Mouse (Mus musculus) thymus, postnatal 14 days (tissue): ENCODE measurements around the gene H6pd.

Experiments used
- DNase-seq: peaks from one replicate; pipeline ENCODE4 v3.0.0; 2021

The H6pd gene

GRCm38 (mm10) chr4:149998786-149999509 lies 9.9 kb downstream of the H6pd start:
- no peak for DNase-seq

- no peak for DNase-seq
Observed at GRCm38 (mm10) chr4:149997999-149998398, 10.8 kb downstream of the H6pd start.

DNA sequence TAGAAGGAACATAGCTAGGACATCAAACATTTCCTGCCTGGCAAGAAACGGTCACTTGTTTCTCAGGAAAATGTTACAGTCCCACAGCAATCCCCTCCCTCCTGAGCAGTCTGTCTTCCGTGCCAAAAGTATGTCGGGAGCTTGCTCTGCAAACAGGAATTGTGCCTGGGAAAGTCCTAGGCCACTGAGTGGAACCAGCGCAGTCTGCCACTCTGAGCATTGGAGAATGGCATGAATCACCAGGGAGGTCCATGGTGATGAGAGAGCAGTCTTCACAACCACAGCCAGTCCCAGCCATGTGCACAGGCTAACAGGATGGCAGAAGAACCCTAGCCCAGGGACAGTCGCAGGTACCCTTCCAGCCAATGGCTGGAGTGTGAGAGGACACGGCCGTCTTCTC lies 12.4 kb downstream of the H6pd start:
- DNase-seq, result no peak

- no peak for DNase-seq
Observed at GRCm38 (mm10) chr4:149995911-149996310, 12.9 kb downstream of the H6pd start.

- no peak for DNase-seq
Observed at GRCm38 (mm10) chr4:149994218-149994617, 14.6 kb downstream of the H6pd start.

DNA sequence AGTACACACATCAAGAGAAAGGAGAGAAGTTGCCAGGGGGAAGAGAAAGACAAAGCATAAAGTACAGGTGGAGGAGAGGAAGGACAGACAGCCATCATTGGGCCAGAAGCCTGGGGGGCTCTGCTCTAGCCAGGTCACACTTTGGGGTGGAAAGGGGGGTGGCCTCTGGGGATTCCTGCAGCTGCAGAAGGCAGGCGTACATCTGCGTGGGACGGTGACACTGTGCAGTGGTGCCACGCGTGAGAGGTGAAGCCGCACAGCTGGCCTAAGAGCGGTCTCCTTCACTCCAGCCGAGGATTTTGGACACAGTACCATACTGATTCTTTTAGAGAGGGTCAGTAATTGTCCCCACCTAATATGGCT lies 16.2 kb downstream of the H6pd start:
- DNase-seq, result no peak

DNA sequence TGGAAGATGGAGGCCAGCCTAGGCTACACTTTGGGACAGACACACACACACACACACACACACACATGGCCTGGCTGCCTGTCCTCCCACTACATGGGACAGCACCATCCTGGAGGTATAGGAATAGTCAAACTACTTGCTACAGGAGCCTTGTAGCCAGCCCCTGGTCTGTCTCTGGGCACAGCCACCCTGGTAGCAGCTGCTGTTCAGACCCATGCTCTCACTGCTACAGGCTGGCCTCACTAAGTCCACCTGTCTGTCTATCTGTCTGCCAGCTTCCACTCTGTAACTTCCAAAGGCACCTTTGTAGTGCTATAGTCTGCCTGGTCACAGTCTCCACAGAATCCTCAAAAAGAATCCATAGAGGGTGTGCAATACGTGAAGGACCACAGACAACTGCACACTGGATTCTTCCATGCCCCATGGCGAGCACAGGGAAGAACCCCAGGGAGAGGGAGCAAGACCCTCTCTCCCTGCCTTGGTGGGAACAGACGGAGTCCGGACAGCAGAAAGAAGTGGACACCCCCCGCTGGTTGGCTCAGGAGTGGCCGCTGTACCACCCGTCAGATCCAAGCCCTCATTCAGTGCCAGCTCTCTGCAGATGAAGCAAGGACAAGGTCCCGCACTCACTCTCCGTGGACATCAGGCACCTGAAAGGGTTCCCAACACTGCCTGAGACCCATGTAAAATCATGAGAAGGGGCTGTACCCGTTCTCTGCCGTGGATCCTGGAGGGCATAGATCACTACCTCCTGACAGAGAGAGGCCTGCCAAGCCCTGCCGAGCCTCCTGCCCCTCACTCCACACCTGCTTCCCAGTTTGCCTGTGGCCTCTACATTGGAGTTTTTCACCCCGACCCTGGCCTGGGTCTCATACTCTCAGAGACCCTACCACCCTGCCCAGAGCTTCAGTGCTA lies 16.8 kb downstream of the H6pd start:
- no peak for DNase-seq

DNA sequence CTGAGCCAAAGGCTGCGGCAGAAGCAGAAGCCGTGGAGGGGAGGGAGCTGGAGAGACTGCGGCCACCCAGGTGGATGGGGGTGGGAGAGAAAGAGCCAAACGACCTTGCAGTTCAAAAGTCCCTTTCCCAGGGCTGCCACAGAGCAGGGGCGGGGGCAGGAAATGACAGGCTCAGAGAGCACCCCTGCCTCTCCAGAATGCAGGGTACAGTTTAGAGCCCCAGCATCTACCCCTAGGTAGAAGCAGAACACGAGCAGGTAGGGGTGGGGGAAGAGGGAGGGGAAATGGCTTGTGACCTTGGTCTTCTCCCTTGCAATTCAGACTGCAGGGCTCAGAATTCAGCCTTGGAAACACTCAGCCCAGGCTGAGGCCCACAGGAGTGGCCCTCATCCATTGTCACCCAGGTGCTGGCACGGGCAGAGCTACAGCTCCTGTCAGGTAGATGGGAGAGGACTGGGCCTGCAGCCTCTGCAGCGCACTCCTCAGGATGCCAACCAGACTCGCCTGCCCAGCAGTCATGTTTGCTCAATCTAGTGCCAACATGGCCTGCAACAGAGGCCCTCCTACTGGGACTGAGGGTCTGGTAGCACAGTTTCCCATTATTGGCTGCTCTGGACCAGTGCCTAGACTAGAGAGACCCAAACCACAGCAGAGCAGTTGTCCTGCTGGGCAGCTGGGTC lies 17.7 kb downstream of the H6pd start:
- peak; percentile 89 for DNase-seq

- DNase-seq, result peak; percentile 48
Observed at GRCm38 (mm10) chr4:149990212-149990953, 18.4 kb downstream of the H6pd start.

- DNase-seq, result peak; percentile 95
Observed at GRCm38 (mm10) chr4:149988931-149989556, 19.8 kb downstream of the H6pd start.

DNA sequence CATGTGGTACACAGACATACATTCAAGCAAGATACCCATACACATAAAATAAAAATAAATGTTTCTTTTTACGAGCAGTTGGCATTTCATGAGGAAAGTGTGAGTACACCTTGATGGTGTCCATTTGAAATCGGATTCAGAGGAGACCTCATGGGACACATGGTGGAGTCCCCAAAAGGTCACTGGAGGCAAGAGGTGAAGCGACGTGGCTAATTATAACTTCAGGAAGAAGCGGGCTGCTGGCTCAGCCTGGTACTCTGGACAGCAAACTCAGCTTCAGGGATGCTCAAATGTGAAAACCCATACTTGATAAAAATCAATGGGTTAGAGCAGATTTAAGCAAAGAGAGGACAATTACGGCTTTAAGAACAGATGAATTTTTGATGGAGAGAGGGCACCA lies 20.5 kb downstream of the H6pd start:
- DNase-seq, result no peak

DNA sequence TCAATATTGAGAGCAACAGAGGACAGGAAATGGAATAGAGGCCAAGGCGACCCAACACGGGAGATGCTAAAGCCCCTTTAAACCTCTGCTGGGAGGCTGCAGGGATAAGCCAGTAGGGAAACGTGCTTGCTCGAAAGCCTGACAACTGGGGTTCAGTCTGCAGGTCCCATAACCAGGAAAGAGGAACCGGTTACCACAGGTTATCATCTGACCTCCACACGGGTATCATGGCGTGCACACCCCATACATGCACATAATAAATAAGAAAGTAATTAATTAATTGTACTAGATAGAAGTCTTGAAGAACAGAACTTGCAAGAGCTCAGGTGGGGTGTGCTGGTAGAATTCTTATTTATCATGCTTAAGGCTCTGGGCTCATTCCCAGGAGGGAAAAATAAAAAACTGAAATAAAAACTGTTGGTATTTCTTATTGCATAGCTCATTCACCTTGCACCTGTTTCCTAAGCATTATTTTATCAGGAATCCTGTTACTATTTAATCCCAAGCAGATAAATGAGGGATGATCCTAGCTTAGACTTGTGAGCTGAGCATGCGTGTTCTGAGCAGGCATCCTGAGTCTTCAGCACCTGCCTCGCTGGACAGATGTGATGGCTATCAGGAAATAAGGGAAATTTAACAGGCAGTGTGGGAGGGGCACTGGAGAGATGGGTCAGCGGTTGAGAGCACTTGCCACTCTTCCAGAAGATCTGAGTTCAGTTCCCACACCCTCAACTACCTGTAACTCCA lies 22.0 kb downstream of the H6pd start:
- no peak for DNase-seq

DNA sequence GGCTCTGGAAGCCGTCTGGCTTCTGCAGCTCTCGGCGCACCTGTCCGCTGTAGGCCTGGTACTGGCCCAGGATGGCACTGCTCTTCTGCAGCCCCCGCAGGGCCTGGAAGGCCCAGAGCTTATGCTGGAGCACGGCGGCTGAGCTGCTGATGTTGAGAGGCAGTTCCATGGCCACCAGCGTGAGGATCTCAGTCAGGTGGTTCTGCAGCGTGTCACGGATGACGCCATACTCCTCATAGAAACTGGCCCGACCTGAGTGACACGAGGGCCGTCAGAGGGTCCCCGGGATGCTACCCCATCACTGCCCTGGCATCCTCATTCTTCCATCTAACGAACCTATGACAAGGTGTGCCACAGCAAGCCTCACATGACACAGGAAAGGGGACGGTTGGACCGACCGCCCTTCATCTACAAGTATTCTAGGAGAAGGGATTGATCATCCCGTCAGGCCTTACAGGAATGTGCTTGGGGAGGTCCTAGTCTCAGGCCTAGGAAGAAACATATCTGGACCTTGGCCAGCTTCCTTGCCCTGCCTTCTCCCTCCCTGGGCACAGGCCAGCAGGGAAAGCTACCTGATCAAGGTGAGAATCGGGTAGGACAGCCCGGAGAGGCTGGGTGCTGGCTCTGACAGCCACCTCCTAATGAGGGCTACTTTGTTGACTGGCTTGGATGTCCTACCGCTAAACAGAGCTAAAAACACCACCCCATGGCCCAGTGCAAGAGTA lies 24.7 kb downstream of the H6pd start:
- DNase-seq, result no peak

DNA sequence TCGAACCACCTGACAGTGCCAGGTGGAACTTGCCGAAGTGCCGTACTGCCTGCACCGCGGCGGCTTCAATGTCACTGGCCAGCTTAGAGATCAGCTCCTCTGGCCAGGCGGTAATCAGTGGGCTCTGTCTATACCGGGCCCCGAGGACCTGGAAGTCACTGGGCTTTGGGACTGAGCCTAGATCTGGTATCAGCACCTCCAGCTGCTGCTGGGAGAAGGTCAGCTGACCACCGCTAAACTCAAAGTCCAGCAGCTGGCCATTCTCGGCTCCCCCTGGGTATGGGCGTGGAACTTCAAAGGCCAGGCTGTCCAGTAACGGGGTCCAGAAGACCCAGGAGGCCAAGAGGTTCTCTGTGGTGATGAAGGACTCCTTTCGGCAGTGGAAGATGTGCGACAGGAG lies 26.7 kb downstream of the H6pd start:
- no peak for DNase-seq

DNA sequence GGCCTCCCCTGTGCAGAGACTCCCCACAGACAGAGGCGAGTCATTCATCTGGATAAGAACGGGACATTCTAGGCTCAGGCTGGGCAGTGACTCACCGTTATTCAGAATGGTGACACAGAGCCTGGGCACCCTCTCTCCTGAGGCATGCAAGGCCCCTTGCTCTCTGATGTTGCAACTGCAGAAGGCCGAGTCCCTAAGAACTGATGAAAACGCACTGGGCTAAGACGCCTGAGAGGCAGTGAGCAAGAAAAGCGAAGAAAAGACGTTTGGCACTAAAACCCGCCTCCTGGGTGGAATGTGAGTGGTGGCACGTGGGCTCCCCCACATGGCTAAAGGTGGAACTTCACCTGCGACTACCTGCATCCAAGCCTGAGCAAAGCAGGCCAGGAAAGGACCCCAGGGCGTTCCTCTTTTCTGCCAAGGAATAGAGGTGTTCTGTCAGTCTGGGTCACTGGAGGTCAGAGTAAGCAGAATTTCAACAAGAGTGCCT lies 29.0 kb downstream of the H6pd start:
- peak; percentile 85 for DNase-seq

- no peak for DNase-seq
Observed at GRCm38 (mm10) chr4:149978820-149979219, 30.0 kb downstream of the H6pd start.

DNA sequence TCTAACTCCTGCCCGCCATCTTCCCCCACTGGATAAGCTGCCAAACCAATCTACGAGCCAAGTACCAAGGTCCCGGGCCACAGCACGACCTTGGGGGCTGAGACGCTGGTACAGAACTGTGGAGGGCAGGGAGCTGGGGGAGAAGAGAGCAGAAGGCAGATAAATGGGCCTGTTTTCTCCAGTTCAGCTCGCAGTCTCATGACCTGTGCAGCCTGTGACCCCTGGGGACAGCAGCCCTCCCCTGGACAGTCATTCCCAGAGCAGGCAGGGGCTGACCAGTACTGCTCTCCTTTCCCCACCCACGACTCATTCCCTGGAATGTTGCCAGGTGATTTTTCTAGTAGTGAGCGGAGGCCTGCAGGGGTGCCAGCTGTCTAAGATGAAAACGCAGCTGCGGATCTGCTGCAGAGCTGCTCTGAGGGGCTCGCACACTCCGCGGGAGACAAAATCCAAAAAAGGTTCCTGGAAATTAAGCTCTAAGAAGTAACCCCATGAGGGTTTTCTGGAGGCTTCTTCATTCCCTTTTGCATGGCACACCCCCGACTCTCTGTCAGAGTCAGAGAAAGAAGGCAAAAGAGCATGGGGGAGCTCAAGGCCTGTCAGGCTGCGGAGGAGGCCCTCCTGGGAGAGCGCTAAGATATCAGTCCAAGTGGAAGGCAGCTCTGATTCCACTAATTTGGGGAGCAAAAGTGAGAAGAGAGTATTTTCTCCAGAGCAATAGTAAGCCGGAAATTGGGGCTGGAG lies 30.9 kb downstream of the H6pd start:
- DNase-seq, result no peak

DNA sequence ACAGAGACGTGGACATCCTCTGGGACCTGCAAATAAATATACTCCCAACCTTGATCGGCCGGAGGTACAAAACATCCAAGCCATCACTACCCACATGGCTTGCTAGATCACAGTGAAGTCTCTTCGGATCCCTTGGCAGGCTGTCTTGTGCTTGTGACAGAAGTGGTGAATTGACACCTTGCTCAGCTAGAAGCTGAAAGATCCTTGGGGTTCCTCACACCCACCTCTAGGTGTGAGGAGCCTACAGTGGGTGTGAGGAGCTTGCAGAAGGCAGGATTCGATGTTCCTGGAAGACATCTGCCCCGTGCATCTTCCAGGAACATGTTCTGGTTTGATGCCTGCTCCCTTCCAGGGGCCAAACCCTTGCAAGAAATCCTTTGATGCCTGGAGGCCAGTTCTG lies 31.6 kb downstream of the H6pd start:
- DNase-seq, result no peak

- DNase-seq, result no peak
Observed at GRCm38 (mm10) chr4:149975730-149976254, 33.0 kb downstream of the H6pd start.

- no peak for DNase-seq
Observed at GRCm38 (mm10) chr4:149975291-149975690, 33.5 kb downstream of the H6pd start.
